Mouse (Mus musculus): ENCODE results near the gene Chmp3.

The Chmp3 gene

GRCm38 (mm10) chr6:71609968-71610367 lies 66.4 kb downstream of the Chmp3 start:
- no peak for DNase-seq (ENCODE audit: low read depth)

- DNase-seq (ENCODE audit: low read depth) = no peak
Measured at GRCm38 (mm10) chr6:71613225-71613624, 69.6 kb downstream of the Chmp3 start.

- no peak for DNase-seq (ENCODE audit: low read depth)
Measured at GRCm38 (mm10) chr6:71616959-71617358, 73.4 kb downstream of the Chmp3 start.

GRCm38 (mm10) chr6:71621551-71621950 lies 78.0 kb downstream of the Chmp3 start:
- DNase-seq (ENCODE audit: low read depth) = no peak

GRCm38 (mm10) chr6:71621981-71622380 lies 78.4 kb downstream of the Chmp3 start:
- DNase-seq (ENCODE audit: low read depth) = no peak

- no peak for DNase-seq (ENCODE audit: low read depth)
Measured at GRCm38 (mm10) chr6:71624723-71625122, 81.1 kb downstream of the Chmp3 start.

- DNase-seq (ENCODE audit: low read depth) = no peak
Measured at GRCm38 (mm10) chr6:71625984-71626383, 82.4 kb downstream of the Chmp3 start.

GRCm38 (mm10) chr6:71627325-71627724 lies 83.7 kb downstream of the Chmp3 start:
- DNase-seq (ENCODE audit: low read depth) = no peak

- peak; percentile 21 for DNase-seq (ENCODE audit: low read depth)
Measured at GRCm38 (mm10) chr6:71631196-71631595, 87.6 kb downstream of the Chmp3 start.

- peak; percentile 55 for DNase-seq (ENCODE audit: low read depth)
Measured at GRCm38 (mm10) chr6:71631706-71632461, 88.3 kb downstream of the Chmp3 start.

Data from naive thymus-derived CD4-positive, alpha-beta T cell, adult 2 months (primary cell).